Mouse (Mus musculus) liver, adult 2 months (tissue): Measurements from ENCODE around the gene Fcer1a.

Source experiments
- CTCF ChIP-seq: fragments of 200-500 bp; IDR thresholded peaks from 2 replicates; pipeline ENCODE4 v1.5.1; 2011; ENCODE audit warnings: low read depth, low read length, control low read depth
- POLR2A ChIP-seq: fragments of 200-500 bp; IDR thresholded peaks from 2 replicates; pipeline ENCODE4 v1.6.1; 2011; ENCODE audit warnings: low read length, control low read depth; ENCODE audit not compliant: insufficient read depth; ENCODE audit errors: extremely low read depth

DNA sequence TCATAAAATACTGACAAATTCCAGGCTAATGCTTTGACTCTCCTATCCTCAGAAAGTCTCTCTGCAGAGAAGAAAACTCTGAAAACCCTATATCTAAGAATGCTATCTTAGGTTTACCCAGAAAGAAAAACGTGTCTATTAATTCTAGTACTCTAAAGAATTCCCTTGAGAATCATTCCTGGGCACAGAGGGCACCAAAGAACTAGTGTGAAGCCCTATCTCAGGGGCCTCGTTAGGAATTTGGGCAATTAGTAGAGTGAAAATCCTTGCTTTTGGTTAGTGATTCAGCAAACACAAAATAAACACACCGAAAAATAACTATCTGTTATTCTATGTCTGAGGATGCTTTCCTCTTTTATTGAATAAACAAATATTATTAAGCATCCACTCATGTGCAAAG lies 36.5 kb downstream of the Fcer1a start, which contains the start of gene Olfr1406:
- TF ChIP-seq CTCF (no peak), POLR2A (no peak)
